Mouse (Mus musculus) spleen, adult 2 months (tissue): ENCODE results near the gene Slc6a9. TPM values are rescaled to one million over a fixed set of nuclear protein-coding genes. Genes with fewer than 3 reads are reported as not detected.

ENCODE experiments used
- DNase-seq, 2 experiments: peaks; one replicate each; pipeline versions ENCODE4 v3.0.0 to v3.0.0-alpha.2; 2012 to 2021; ENCODE audit warnings: low spot score in 2 of 2, low read depth in 1 of 2
- H3K27ac ChIP-seq: fragments of 200-500 bp; 2 replicates; pipeline ENCODE4 v1.5.1; 2012; ENCODE audit warnings: low read length, inconsistent platforms; ENCODE audit not compliant: insufficient read depth
- H3K27me3 ChIP-seq: fragments of 200-500 bp; 2 replicates; pipeline ENCODE4 v1.6.1; 2012; ENCODE audit warnings: mild to moderate bottlenecking, moderate library complexity, low read length, inconsistent platforms; ENCODE audit not compliant: control insufficient read depth, insufficient read depth
- H3K36me3 ChIP-seq: fragments of 200-500 bp; 2 replicates; pipeline ENCODE4 v1.6.1; 2012; ENCODE audit warnings: mild to moderate bottlenecking, low read length, inconsistent platforms; ENCODE audit not compliant: control insufficient read depth, insufficient read depth
- H3K4me1 ChIP-seq: fragments of 200-500 bp; 2 replicates; pipeline ENCODE4 v1.6.1; 2011; ENCODE audit warnings: inconsistent platforms; ENCODE audit not compliant: control insufficient read depth, insufficient read depth, insufficient read length
- H3K4me3 ChIP-seq: fragments of 200-500 bp; 2 replicates; pipeline ENCODE4 v1.5.1; 2011; ENCODE audit warnings: mild to moderate bottlenecking, inconsistent platforms; ENCODE audit not compliant: insufficient read depth, insufficient read length; ENCODE audit errors: extremely low read depth
- CTCF ChIP-seq: fragments of 200-500 bp; IDR thresholded peaks from 2 replicates; pipeline ENCODE4 v1.5.1; 2011; ENCODE audit warnings: mild to moderate bottlenecking, inconsistent platforms; ENCODE audit not compliant: insufficient read depth, insufficient read length, insufficient replicate concordance; ENCODE audit errors: extremely low read depth
- POLR2A ChIP-seq: fragments of 200-500 bp; IDR thresholded peaks from 2 replicates; pipeline ENCODE4 v1.6.1; 2011; ENCODE audit warnings: low read depth, low read length, inconsistent platforms
- WGBS: fragments of 180-500 bp; shearing (Covaris S2); methylation state at CpG from one replicate; pipeline ENCODE4 v1.1.7; 2018; 5-methylcytosine and 5-hydroxymethylcytosine counted together
- polyA plus RNA-seq: library from polyadenylated mRNA; depleted of rRNA; stranded (reverse); fragments of >200 nt; gene quantifications from 2 replicates; pipeline ENCODE4 v1.2.3, GENCODE M21; 2012

Gene Slc6a9
- polyA plus RNA-seq, 1 experiment, result 68.5 TPM

GRCm38 (mm10) chr4:117839366-117839765, 5.1 kb downstream of the Slc6a9 start:
- H3K4me3 ChIP-seq, result no peak overlapping the region
- no peaks in the 10 kb centered on the region for H3K36me3 ChIP-seq
- no peak for TF ChIP-seq CTCF
- TF ChIP-seq POLR2A, result no peak
- DNase-seq, result no peak
- H3K27me3 ChIP-seq, result peaks cover 5% of the 10 kb centered on the region; the same call in 1 of the 2 replicates
- 84% methylated on average over 6 of the region's 6 CpGs for WGBS
- no peak overlapping the region for H3K27ac ChIP-seq
- peaks cover 3% of the 10 kb centered on the region; the same call in 1 of the 2 replicates for H3K4me1 ChIP-seq

- Histone ChIP-seq H3K4me3 (no peak overlapping the region), H3K36me3 (no peaks in the 10 kb centered on the region), H3K27ac (no peak overlapping the region), H3K4me1 (peaks cover 3% of the 10 kb centered on the region; the same call in 1 of the 2 replicates), H3K27me3 (peaks cover 3% of the 10 kb centered on the region; the same call in 1 of the 2 replicates)
- DNase-seq, result no peak
- TF ChIP-seq POLR2A, result no peak
- no peak for TF ChIP-seq CTCF
- WGBS, result 92% methylated on average over 5 of the region's 5 CpGs
Observed at GRCm38 (mm10) chr4:117840821-117841220, 6.5 kb downstream of the Slc6a9 start.

GRCm38 (mm10) chr4:117841566-117841965, 7.3 kb downstream of the Slc6a9 start:
- no peak for TF ChIP-seq CTCF
- no peak for TF ChIP-seq POLR2A
- no peak overlapping the region for H3K4me3 ChIP-seq
- WGBS, result 90% methylated on average over 3 of the region's 3 CpGs
- no peak overlapping the region for H3K27ac ChIP-seq
- DNase-seq, result no peak
- H3K27me3 ChIP-seq, result no peaks in the 10 kb centered on the region; the same call in 1 of the 2 replicates
- no peaks in the 10 kb centered on the region for H3K36me3 ChIP-seq
- 0 out of 2 replicates have a peak, but pooled peaks cover 3% of the 10 kb centered on the region for H3K4me1 ChIP-seq

- no peak for DNase-seq
- H3K4me1 ChIP-seq, result no peaks in the 10 kb centered on the region
- no peak overlapping the region for H3K27ac ChIP-seq
- no peaks in the 10 kb centered on the region for H3K27me3 ChIP-seq
- WGBS, result 89% methylated on average over 5 of the region's 5 CpGs
- H3K36me3 ChIP-seq, result no peaks in the 10 kb centered on the region
- no peak for TF ChIP-seq POLR2A
- TF ChIP-seq CTCF, result no peak
- H3K4me3 ChIP-seq, result no peak overlapping the region
Observed at GRCm38 (mm10) chr4:117843101-117843500, 8.8 kb downstream of the Slc6a9 start.

GRCm38 (mm10) chr4:117844467-117844866, 10.2 kb downstream of the Slc6a9 start:
- WGBS, result 89% methylated on average over 5 of the region's 5 CpGs
- H3K4me1 ChIP-seq, result no peaks in the 10 kb centered on the region
- no peaks in the 10 kb centered on the region for H3K36me3 ChIP-seq
- H3K27me3 ChIP-seq, result no peaks in the 10 kb centered on the region
- no peak overlapping the region for H3K4me3 ChIP-seq
- no peak for DNase-seq
- no peak for TF ChIP-seq CTCF
- no peak overlapping the region for H3K27ac ChIP-seq

- TF ChIP-seq CTCF (no peak), POLR2A (no peak)
- no peak for DNase-seq
- Histone ChIP-seq H3K27me3 (no peaks in the 10 kb centered on the region), H3K4me3 (no peak overlapping the region), H3K27ac (no peak overlapping the region), H3K36me3 (no peaks in the 10 kb centered on the region), H3K4me1 (no peaks in the 10 kb centered on the region)
- WGBS, result 87% methylated on average over 11 of the region's 11 CpGs
Observed at GRCm38 (mm10) chr4:117845316-117845715, 11.0 kb downstream of the Slc6a9 start.

- H3K4me3 ChIP-seq, result no peak overlapping the region
- H3K4me1 ChIP-seq, result no peaks in the 10 kb centered on the region
- DNase-seq, result no peak
- TF ChIP-seq POLR2A (no peak), CTCF (no peak)
- no peaks in the 10 kb centered on the region for H3K27me3 ChIP-seq
- WGBS, result 97% methylated on average over 4 of the region's 4 CpGs
- H3K27ac ChIP-seq, result no peak overlapping the region
- no peaks in the 10 kb centered on the region for H3K36me3 ChIP-seq
Observed at GRCm38 (mm10) chr4:117846261-117846660, 12.0 kb downstream of the Slc6a9 start.
